ENCODE assay signal across 20 mouse cellular contexts in the genomic region with DNA sequence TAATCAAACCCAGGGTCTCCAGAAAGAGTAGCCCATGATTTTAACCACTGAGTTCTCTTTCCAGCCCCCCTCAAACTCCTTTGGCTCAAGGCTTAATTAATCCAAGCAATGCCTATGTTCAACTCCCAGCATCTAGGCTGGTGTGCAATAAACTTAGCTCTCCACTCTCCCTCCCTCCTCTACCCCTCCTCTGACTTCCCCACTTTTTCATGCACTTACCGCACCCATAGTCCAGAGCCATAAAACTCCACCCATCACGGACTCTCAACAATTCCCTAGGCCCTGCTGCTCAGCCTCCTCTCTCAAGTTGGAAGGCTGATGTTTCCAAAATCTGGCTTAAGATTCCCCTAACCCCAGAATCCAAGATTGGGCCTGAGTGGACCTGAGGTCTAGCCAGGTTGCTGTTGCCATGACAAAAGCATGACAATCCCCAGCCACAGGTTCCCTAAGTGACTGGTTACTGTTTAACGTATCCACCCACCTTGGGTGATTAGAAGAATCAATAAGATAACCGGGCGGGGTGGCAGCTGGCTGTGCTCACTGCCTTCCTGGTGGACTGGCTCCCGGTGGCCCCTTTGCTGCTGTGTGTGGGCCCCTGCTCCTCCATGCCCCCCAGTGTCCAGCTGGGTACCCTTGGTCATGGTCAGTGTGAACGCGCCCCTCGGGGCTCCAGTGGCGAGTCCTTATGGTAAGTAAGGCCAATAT. TPM values are rescaled to one million over a fixed set of nuclear protein-coding genes. Genes with fewer than 3 reads are reported as not detected.
DNase-seq lines count a peak whose midpoint lies in the region; ATAC-seq lines count a peak whose summit lies in the region.
"Had no signal": no experiment of that assay in that cellular context is flagged by ENCODE, and none has a peak within 500 bp of the region (broad histone marks: within the 10 kb centered on the region; RNA-seq: fewer than 3 reads in every experiment).

Hnf4a (plus strand) TSS at position 509 of the 705 bp plus-strand sequence.

- no peaks in the 10 kb centered on the region for H3K36me3 ChIP-seq in kidney, embryonic 16.5 days (ENCODE audit: insufficient read depth, low read length)
- H3K36me3 ChIP-seq in liver, embryonic 15.5 days (replicated peaks) = no peaks in the 10 kb centered on the region
- H3K36me3 ChIP-seq: embryonic facial prominence, embryonic 12.5 days; hindbrain, embryonic 13.5 days; limb, embryonic 12.5 days had no signal

- no peak within 1 kb of the TSS for H3K4me2 ChIP-seq in kidney, embryonic 16.5 days (replicated peaks; ENCODE audit: low read depth, low read length)
- H3K4me2 ChIP-seq in liver, embryonic 15.5 days = peak within 1 kb of the TSS; percentile 34
- H3K4me2 ChIP-seq: embryonic facial prominence, embryonic 12.5 days; hindbrain, embryonic 13.5 days; limb, embryonic 12.5 days had no signal

- no peaks in the 10 kb centered on the region for H3K9me3 ChIP-seq in kidney, embryonic 16.5 days (ENCODE audit: low read length)
- no peaks in the 10 kb centered on the region for H3K9me3 ChIP-seq in liver, embryonic 15.5 days (replicated peaks)
- H3K9me3 ChIP-seq: embryonic facial prominence, embryonic 12.5 days; hindbrain, embryonic 13.5 days; limb, embryonic 12.5 days had no signal

- H3K27ac ChIP-seq in kidney, embryonic 16.5 days (ENCODE audit: low read length) = no peak within 1 kb of the TSS
- H3K27ac ChIP-seq in liver, embryonic 15.5 days (replicated peaks) = 0 out of 2 replicates have a peak within 1 kb of the TSS, but pooled peaks have one; percentile 33
- H3K27ac ChIP-seq: embryonic facial prominence, embryonic 12.5 days; heart, adult 2 months; hindbrain, embryonic 13.5 days; limb, embryonic 12.5 days had no signal

- no peak for ATAC-seq in kidney, embryonic 16.5 days (ENCODE audit: low FRiP score, low TSS enrichment)
- peak; percentile 59 for ATAC-seq in liver, embryonic 15.5 days (ENCODE audit: insufficient read depth)
- ATAC-seq: lung, postnatal 0 days had no signal

- H3K9ac ChIP-seq in kidney, embryonic 16.5 days (replicated peaks; ENCODE audit: low read length) = no peak within 1 kb of the TSS
- no peak within 1 kb of the TSS for H3K9ac ChIP-seq in liver, embryonic 15.5 days
- H3K9ac ChIP-seq: embryonic facial prominence, embryonic 12.5 days; hindbrain, embryonic 13.5 days; limb, embryonic 12.5 days had no signal

- no peak within 1 kb of the TSS for H3K4me3 ChIP-seq in kidney, embryonic 16.5 days (ENCODE audit: low read length)
- peak within 1 kb of the TSS; percentile 49 for H3K4me3 ChIP-seq in liver, embryonic 15.5 days (replicated peaks)
- H3K4me3 ChIP-seq: embryonic facial prominence, embryonic 12.5 days; heart, adult 2 months; hindbrain, embryonic 13.5 days; limb, embryonic 12.5 days had no signal

- DNase-seq in kidney, adult 8-10 months = no peak
- DNase-seq in large intestine, adult 2 months (ENCODE audit: low read depth, low spot score) = peak; percentile 75
- peak; percentile 49 for DNase-seq in yolk sac, embryonic 10.5 days (ENCODE audit: low spot score)
- no peak for DNase-seq in cerebellum, postnatal 14 days
- DNase-seq in layer of hippocampus, postnatal 10 days (ENCODE audit: low spot score in 2 of 2) = no peak
- DNase-seq: cerebellum, adult 2 months; gastrocnemius, postnatal 14 days; heart, adult 2 months; kidney, adult 18-20 months; midbrain, embryonic 14.5 days; thymus, postnatal 14 days had no signal

- H3K4me1 ChIP-seq in kidney, embryonic 16.5 days (ENCODE audit: insufficient read depth, low read length) = no peaks in the 10 kb centered on the region
- no peaks in the 10 kb centered on the region for H3K4me1 ChIP-seq in liver, embryonic 15.5 days (replicated peaks)
- H3K4me1 ChIP-seq: embryonic facial prominence, embryonic 12.5 days; hindbrain, embryonic 13.5 days; limb, embryonic 12.5 days had no signal

- no peaks in the 10 kb centered on the region for H3K27me3 ChIP-seq in kidney, embryonic 16.5 days (ENCODE audit: insufficient read depth, low read length)
- no peaks in the 10 kb centered on the region for H3K27me3 ChIP-seq in liver, embryonic 15.5 days
- H3K27me3 ChIP-seq: embryonic facial prominence, embryonic 12.5 days; hindbrain, embryonic 13.5 days; limb, embryonic 12.5 days had no signal

- 75% methylated on average over 10 of the region's 10 CpGs for WGBS in kidney, embryonic 16.5 days
- WGBS in large intestine, adult 2 months = 28% methylated on average over 10 of the region's 10 CpGs
- 57% methylated on average over 10 of the region's 10 CpGs for whole genome bisulfite sequencing in liver, embryonic 15.5 days (ENCODE audit: insufficient replicate concordance)

RNA-seq across cellular contexts. Expression of gene Hnf4a, which starts in this region (rescaled TPM):
- 25.0 and 25.8 TPM in 2 replicates for polyA plus RNA-seq in kidney, embryonic 16.5 days (2015; fragmentation: Nextera tagmentation; extraction: Ambion mirVana)
- 330 and 464 TPM in 2 replicates for polyA plus RNA-seq in large intestine, adult 2 months (2012; rRNA removed)
- 17.0 and 19.0 TPM in 2 replicates for polyA plus RNA-seq in liver, embryonic 15.5 days (2015; fragmentation: Nextera tagmentation; extraction: Ambion mirVana)
- not detected for total RNA-seq in layer of hippocampus, postnatal 10 days (2021)
- total RNA-seq: gastrocnemius, postnatal 14 days; heart, adult 2 months; left cerebral cortex, adult 8-10 months; megakaryocyte, adult 5-6 weeks; neutrophil, adult 5-6 weeks had no signal
- polyA plus RNA-seq: embryonic facial prominence, embryonic 12.5 days; heart, adult 2 months; limb, embryonic 12.5 days; midbrain, embryonic 14.5 days had no signal

Comparison
In these comparisons a context has a peak if more than half of its experiments do, and no peak if none do; other contexts are left out.
1. RNA of gene Hnf4a (polyA plus RNA-seq): 330 to 464 TPM in large intestine, adult 2 months; 25.0 to 25.8 TPM in kidney, embryonic 16.5 days and 17.0 to 19.0 TPM in liver, embryonic 15.5 days; every median in the first group is over 10 times any median in the second.
2. DNase-seq: peak in large intestine, adult 2 months (single experiment) and yolk sac, embryonic 10.5 days (single experiment); none in kidney, adult 8-10 months (0 of 2), cerebellum, postnatal 14 days (0 of 2) and layer of hippocampus, postnatal 10 days (0 of 2).